Mouse (Mus musculus): Measurements from ENCODE around the gene Dazap1. TPM values are rescaled to one million over a fixed set of nuclear protein-coding genes. Genes with fewer than 3 reads are reported as not detected.

The Dazap1 gene
- polyA plus RNA-seq, 1 experiment from 2014 or later, result 53.1 TPM

DNA sequence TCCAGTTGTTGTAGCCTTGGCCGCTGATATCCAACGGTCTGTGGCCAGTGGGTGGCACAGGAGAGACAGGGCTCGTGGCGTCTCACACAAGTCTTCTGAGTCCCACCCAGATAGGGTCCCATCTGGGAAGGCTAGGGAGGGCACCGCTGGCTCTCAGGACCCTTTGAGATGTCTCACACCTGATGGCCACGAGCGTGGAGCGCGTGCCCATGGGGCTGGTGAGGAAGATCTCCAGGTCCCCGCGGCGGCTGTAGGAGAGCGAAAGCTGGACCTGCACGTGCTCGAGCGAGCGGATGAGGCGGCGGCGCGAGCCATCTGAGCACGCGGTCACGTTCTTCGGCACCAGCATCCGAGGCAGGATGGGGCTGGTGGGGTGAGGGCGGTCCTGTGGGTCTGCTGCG is 61.5 kb downstream of the Dazap1 start:
- no peaks in the 10 kb centered on the region for H3K9me3 ChIP-seq
- H3K36me3 ChIP-seq, result peaks cover 7% of the 10 kb centered on the region; the same call in 1 of the 2 replicates
- H3K4me2 ChIP-seq (replicated peaks), result peak overlapping the region; percentile 97
- peak overlapping the region; percentile 72; the same call in 1 of the 2 replicates for H3K27ac ChIP-seq
- peak overlapping the region; percentile 68 for H3K4me3 ChIP-seq (replicated peaks)
- H3K9ac ChIP-seq, result peak overlapping the region; percentile 51
- peak; percentile 17 for ATAC-seq
- WGBS, result 1% methylated on average over 28 of the region's 28 CpGs
- H3K27me3 ChIP-seq (replicated peaks), result no peaks in the 10 kb centered on the region
- H3K4me1 ChIP-seq (replicated peaks), result peaks cover 39% of the 10 kb centered on the region

- Histone ChIP-seq H3K9me3 (no peaks in the 10 kb centered on the region), H3K9ac (peak overlapping the region; percentile 51), H3K4me1 (replicated peaks) (peaks cover 42% of the 10 kb centered on the region), H3K27ac (peak overlapping the region; percentile 72), H3K27me3 (replicated peaks) (no peaks in the 10 kb centered on the region), H3K4me2 (replicated peaks) (peak overlapping the region; percentile 97), H3K4me3 (replicated peaks) (peak overlapping the region; percentile 68), H3K36me3 (peaks cover 3% of the 10 kb centered on the region; the same call in 1 of the 2 replicates)
- WGBS, result 1% methylated on average over 45 of the region's 46 CpGs
- ATAC-seq, result peak; percentile 70
These were observed 62.2 kb downstream of the Dazap1 start for GRCm38 (mm10) chr10:80323261-80324119.

- H3K9ac ChIP-seq, result peak overlapping the region; percentile 51; the same call in 1 of the 2 replicates
- H3K27me3 ChIP-seq (replicated peaks), result no peaks in the 10 kb centered on the region
- H3K4me1 ChIP-seq (replicated peaks), result peaks cover 43% of the 10 kb centered on the region
- no peaks in the 10 kb centered on the region for H3K36me3 ChIP-seq
- no peaks in the 10 kb centered on the region for H3K9me3 ChIP-seq
- WGBS, result 73% methylated on average over 17 of the region's 17 CpGs
- peak overlapping the region; percentile 97 for H3K4me2 ChIP-seq (replicated peaks)
- 0 out of 2 replicates have a peak overlapping the region, but pooled peaks have one; percentile 72 for H3K27ac ChIP-seq
- ATAC-seq, result 0 out of 2 replicates have a peak, but pooled peaks have one; percentile 3
- peak overlapping the region; percentile 68; the same call in 1 of the 2 replicates for H3K4me3 ChIP-seq (replicated peaks)
These were observed 63.1 kb downstream of the Dazap1 start for GRCm38 (mm10) chr10:80324120-80325037.

- 77% methylated on average over 21 of the region's 21 CpGs for WGBS
- H3K27me3 ChIP-seq (replicated peaks), result no peaks in the 10 kb centered on the region
- H3K36me3 ChIP-seq, result no peaks in the 10 kb centered on the region
- peaks cover 41% of the 10 kb centered on the region for H3K4me1 ChIP-seq (replicated peaks)
- peak overlapping the region; percentile 22; the same call in 1 of the 2 replicates for H3K4me2 ChIP-seq (replicated peaks)
- no peaks in the 10 kb centered on the region for H3K9me3 ChIP-seq
- no peak overlapping the region for H3K9ac ChIP-seq
- no peak overlapping the region for H3K4me3 ChIP-seq (replicated peaks)
- H3K27ac ChIP-seq, result no peak overlapping the region
- no peak for ATAC-seq
These were observed 63.8 kb downstream of the Dazap1 start for GRCm38 (mm10) chr10:80325045-80325444.

DNA sequence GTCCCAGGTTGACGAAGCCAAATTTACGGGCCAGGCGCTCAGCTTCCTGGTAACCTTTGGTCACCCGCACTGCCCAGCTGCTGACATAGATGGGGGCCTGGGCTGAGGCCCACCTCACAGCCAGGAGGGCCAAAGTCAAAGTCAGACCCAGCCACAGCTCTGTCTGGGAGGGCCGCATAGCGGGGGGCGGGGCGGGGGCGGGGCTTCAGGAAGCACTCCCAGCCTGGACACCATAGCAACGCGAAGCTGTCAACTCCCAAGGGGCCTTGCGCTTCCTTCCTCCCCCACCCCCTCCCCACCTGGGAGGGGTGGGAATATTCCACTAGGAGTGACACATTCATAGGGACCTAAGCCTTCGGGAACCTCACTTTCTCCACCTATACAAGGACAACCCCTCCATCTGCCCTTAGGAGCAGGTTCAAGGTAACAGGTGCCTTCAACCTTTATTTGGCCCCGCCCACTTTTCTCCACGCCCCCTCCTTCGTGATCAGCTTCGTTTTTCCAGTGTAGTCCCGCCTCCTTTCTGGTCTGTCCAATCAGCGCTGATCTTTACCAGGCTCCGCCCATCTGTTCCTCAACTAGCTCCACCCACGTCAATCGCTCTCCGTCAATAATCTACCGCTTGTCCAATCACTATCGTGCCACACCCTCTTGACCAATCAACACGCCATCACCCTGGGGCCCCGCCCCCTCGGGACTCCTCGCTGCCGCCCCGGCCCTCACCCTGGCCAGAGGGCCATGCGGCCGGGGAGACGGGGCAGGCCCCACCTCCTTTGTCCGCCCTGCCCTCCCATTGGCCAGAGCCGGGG is 68.2 kb downstream of the Dazap1 start, which contains the start of the genes Pcsk4 and Reep6:
Pcsk4 (minus strand) TSS at position 226 of the 809 bp plus-strand sequence.
Reep6 (plus strand) TSS at position 681 of the 809 bp plus-strand sequence.
- peak within 1 kb of the TSS; percentile 84 for H3K27ac ChIP-seq
- peak within 1 kb of the TSS; percentile 53 for H3K4me3 ChIP-seq (replicated peaks)
- H3K27me3 ChIP-seq (replicated peaks), result no peaks in the 10 kb centered on the region
- peak; percentile 91 for ATAC-seq
- H3K9me3 ChIP-seq, result no peaks in the 10 kb centered on the region
- peaks cover 40% of the 10 kb centered on the region for H3K4me1 ChIP-seq (replicated peaks)
- peak within 1 kb of the TSS; percentile 93 for H3K4me2 ChIP-seq (replicated peaks)
- peak within 1 kb of the TSS; percentile 58 for H3K9ac ChIP-seq
- H3K36me3 ChIP-seq, result 0 out of 2 replicates have a peak, but pooled peaks cover 2% of the 10 kb centered on the region
- 3% methylated on average over 36 of the region's 36 CpGs for WGBS

- Histone ChIP-seq H3K4me2 (replicated peaks) (peak overlapping the region; percentile 93), H3K27me3 (replicated peaks) (no peaks in the 10 kb centered on the region), H3K9me3 (no peaks in the 10 kb centered on the region), H3K4me1 (replicated peaks) (peaks cover 35% of the 10 kb centered on the region), H3K27ac (peak overlapping the region; percentile 84), H3K4me3 (replicated peaks) (peak overlapping the region; percentile 53), H3K36me3 (0 out of 2 replicates have a peak, but pooled peaks cover 2% of the 10 kb centered on the region), H3K9ac (peak overlapping the region; percentile 58)
- 1% methylated on average over 40 of the region's 41 CpGs for WGBS
- ATAC-seq, result no peak
These were observed 68.8 kb downstream of the Dazap1 start for GRCm38 (mm10) chr10:80330084-80330483.

- Histone ChIP-seq H3K27me3 (replicated peaks) (no peaks in the 10 kb centered on the region), H3K36me3 (0 out of 2 replicates have a peak, but pooled peaks cover 2% of the 10 kb centered on the region), H3K27ac (peak overlapping the region; percentile 84), H3K9ac (peak overlapping the region; percentile 58; the same call in 1 of the 2 replicates), H3K4me3 (replicated peaks) (peak overlapping the region; percentile 53), H3K9me3 (no peaks in the 10 kb centered on the region), H3K4me1 (replicated peaks) (peaks cover 35% of the 10 kb centered on the region), H3K4me2 (replicated peaks) (peak overlapping the region; percentile 93)
- 38% methylated on average over 2 of the region's 2 CpGs for WGBS
- ATAC-seq, result no peak
These were observed 69.6 kb downstream of the Dazap1 start for GRCm38 (mm10) chr10:80330888-80331287.

DNA sequence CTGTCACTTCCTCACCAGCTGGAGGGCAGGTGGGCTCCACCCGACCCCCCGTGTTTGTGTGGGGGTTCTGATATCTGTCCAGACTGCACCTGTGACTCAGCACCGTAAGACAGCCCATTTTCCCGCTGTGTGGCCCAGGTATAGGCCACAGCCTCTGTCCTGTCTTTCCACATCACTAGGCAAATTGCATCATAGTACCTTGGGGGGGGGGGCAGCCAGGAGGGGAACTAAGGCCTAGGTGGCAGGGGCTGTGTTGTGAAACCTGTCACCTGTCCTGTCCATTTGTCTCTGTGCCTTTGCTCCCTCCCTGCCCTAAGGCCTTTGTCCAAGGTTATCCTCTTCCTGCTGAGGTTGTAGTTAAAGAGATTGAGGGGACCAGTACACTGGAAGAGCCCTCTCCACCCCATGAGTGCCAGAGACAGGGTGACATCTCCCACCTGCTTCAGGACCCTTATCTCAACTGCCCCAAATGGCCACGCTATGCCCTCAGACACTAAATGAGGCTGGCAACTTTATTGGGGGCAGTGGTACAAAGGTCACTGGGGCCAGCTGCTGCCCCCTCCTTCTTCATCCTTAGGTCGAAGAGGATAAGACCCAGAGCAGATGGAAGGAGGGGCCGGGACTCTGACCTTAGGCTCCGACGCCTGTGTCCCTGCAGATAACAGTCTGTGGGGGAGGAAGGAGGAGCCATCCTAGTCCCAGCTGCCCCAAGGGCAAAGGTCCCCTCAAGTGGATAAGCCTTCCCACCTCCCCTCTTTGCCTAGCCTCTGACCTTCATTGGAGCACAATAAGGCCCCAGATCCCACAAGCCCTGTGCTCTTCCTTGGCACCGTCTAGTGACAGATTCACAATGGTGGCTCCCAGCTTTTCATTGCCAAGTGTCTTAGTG is 70.6 kb downstream of the Dazap1 start:
- Histone ChIP-seq H3K4me3 (replicated peaks) (peak overlapping the region; percentile 53), H3K9ac (peak overlapping the region; percentile 24)

GRCm38 (mm10) chr10:80332525-80332989 is 71.3 kb downstream of the Dazap1 start:
- peak overlapping the region; percentile 24 for H3K9ac ChIP-seq

More for the DNA sequence above, 70.6 kb downstream of the Dazap1 start:
- peak overlapping the region; percentile 93 for H3K4me2 ChIP-seq (replicated peaks)
- no peaks in the 10 kb centered on the region for H3K9me3 ChIP-seq
- H3K4me1 ChIP-seq (replicated peaks), result peaks cover 35% of the 10 kb centered on the region
- WGBS, result 33% methylated on average over 10 of the region's 10 CpGs
- H3K36me3 ChIP-seq, result 0 out of 2 replicates have a peak, but pooled peaks cover 2% of the 10 kb centered on the region
- peak overlapping the region; percentile 84 for H3K27ac ChIP-seq
- ATAC-seq, result peak; percentile 56
- H3K27me3 ChIP-seq (replicated peaks), result no peaks in the 10 kb centered on the region

GRCm38 (mm10) chr10:80336263-80336662 is 75.0 kb downstream of the Dazap1 start:
- no peaks in the 10 kb centered on the region for H3K9me3 ChIP-seq
- peaks cover 17% of the 10 kb centered on the region for H3K4me1 ChIP-seq (replicated peaks)
- H3K36me3 ChIP-seq, result 0 out of 2 replicates have a peak, but pooled peaks cover 2% of the 10 kb centered on the region
- 90% methylated on average over 12 of the region's 12 CpGs for WGBS
- no peak overlapping the region for H3K4me3 ChIP-seq (replicated peaks)
- H3K9ac ChIP-seq, result no peak overlapping the region
- no peak overlapping the region for H3K27ac ChIP-seq
- no peak for ATAC-seq
- H3K4me2 ChIP-seq (replicated peaks), result no peak overlapping the region
- H3K27me3 ChIP-seq (replicated peaks), result peaks cover 9% of the 10 kb centered on the region

More at GRCm38 (mm10) chr10:80332525-80332989, 71.3 kb downstream of the Dazap1 start:
- Histone ChIP-seq H3K27ac (peak overlapping the region; percentile 84), H3K36me3 (0 out of 2 replicates have a peak, but pooled peaks cover 2% of the 10 kb centered on the region), H3K9me3 (no peaks in the 10 kb centered on the region), H3K4me2 (replicated peaks) (peak overlapping the region; percentile 93), H3K4me3 (replicated peaks) (no peak overlapping the region), H3K4me1 (replicated peaks) (peaks cover 35% of the 10 kb centered on the region), H3K27me3 (replicated peaks) (no peaks in the 10 kb centered on the region)
- no peak for ATAC-seq
- 72% methylated on average over 5 of the region's 5 CpGs for WGBS
